Mouse (Mus musculus) G1E (cell line): ENCODE data around the gene Sel1l3. TPM values are rescaled to one million over a fixed set of nuclear protein-coding genes. Genes with fewer than 3 reads are reported as not detected.

Experiments used
- ATAC-seq: 2 replicates; pipeline ENCODE4 v1.8.0; 2016; ENCODE audit warnings: mild to moderate bottlenecking; ENCODE audit not compliant: insufficient number of reproducible peaks, poor library complexity, low FRiP score, severe bottlenecking; ENCODE audit errors: extremely low read depth
- DNase-seq: peaks from one replicate; pipeline ENCODE4 v3.0.0; 2012; ENCODE audit warnings: low spot score
- H3K27me3 ChIP-seq: 2 replicates; pipeline ENCODE4 v1.6.1; 2012; ENCODE audit warnings: mild to moderate bottlenecking, low read length, inconsistent platforms; ENCODE audit not compliant: insufficient read depth
- H3K36me3 ChIP-seq: replicated peaks from 2 replicates; pipeline ENCODE3; 2012; ENCODE audit warnings: mild to moderate bottlenecking, inconsistent platforms
- H3K4me1 ChIP-seq: 2 replicates; pipeline ENCODE4 v1.6.1; 2012; ENCODE audit warnings: low read depth, low read length, inconsistent platforms, mixed read lengths; ENCODE audit not compliant: insufficient read depth
- H3K4me3 ChIP-seq: 2 replicates; pipeline ENCODE4 v1.5.1; 2012; ENCODE audit warnings: low read depth, mild to moderate bottlenecking, inconsistent platforms, low read length, moderate library complexity, mixed read lengths
- H3K9me3 ChIP-seq: replicated peaks from 2 replicates; pipeline ENCODE4 v1.6.1; 2012; ENCODE audit warnings: inconsistent platforms
- CTCF ChIP-seq: IDR thresholded peaks from 2 replicates; pipeline ENCODE4 v1.5.1; 2012; ENCODE audit warnings: low read depth, low read length, inconsistent platforms, mixed read lengths
- GATA1 ChIP-seq: IDR thresholded peaks from 2 replicates; pipeline ENCODE4 v1.6.1; 2012; ENCODE audit warnings: borderline replicate concordance, low read length, inconsistent platforms, mixed read lengths
- GATA2 ChIP-seq: IDR thresholded peaks from 2 replicates; pipeline ENCODE4 v1.6.1; 2012; ENCODE audit warnings: low read depth, low read length, inconsistent platforms, borderline replicate concordance
- POLR2AphosphoS5 ChIP-seq: IDR thresholded peaks from 2 replicates; pipeline ENCODE4 v1.6.1; 2012; ENCODE audit warnings: low read depth, low read length, inconsistent platforms; ENCODE audit not compliant: insufficient replicate concordance
- TAL1 ChIP-seq: conservative IDR thresholded peaks from 2 replicates; pipeline ENCODE4 v1.6.1; 2012; ENCODE audit warnings: low read depth, low read length, inconsistent platforms, mixed read lengths
- polyA plus RNA-seq: library from polyadenylated mRNA; stranded (reverse); fragments of >175 nt; gene quantifications from 2 replicates; pipeline ENCODE4 v1.2.3, GENCODE M21; 2012
- total RNA-seq, 2 experiments: library from RNA; stranded (forward) in 1 of 2; stranded (reverse) in 1 of 2; fragments of 200-1000 nt in 1 of 2; fragments of >200 nt in 1 of 2; fragmentation: Nextera tagmentation in 1 of 2; gene quantifications; 2 replicates each; pipeline ENCODE4 v1.2.3; 2014 to 2017

Sel1l3 gene
- total and polyA plus RNA-seq, 3 experiments, result 0.44 TPM; not detected in 2

- H3K36me3 ChIP-seq, result no peaks in the 10 kb centered on the region
- H3K4me3 ChIP-seq, result no peak overlapping the region
- TF ChIP-seq GATA1, result no peak
- no peak for TF ChIP-seq GATA2
- TF ChIP-seq TAL1, result no peak
- H3K27me3 ChIP-seq, result no peaks in the 10 kb centered on the region
- no peak for DNase-seq
- ATAC-seq, result no peak
- peaks cover 31% of the 10 kb centered on the region for H3K9me3 ChIP-seq
- H3K4me1 ChIP-seq, result no peaks in the 10 kb centered on the region
Measured at GRCm38 (mm10) chr5:53112942-53113341, 100.8 kb downstream of the Sel1l3 start.

GRCm38 (mm10) chr5:53111036-53111435 is 102.7 kb downstream of the Sel1l3 start:
- Histone ChIP-seq H3K4me3 (no peak overlapping the region), H3K9me3 (peaks cover 31% of the 10 kb centered on the region), H3K27me3 (no peaks in the 10 kb centered on the region), H3K36me3 (no peaks in the 10 kb centered on the region), H3K4me1 (no peaks in the 10 kb centered on the region)
- ATAC-seq, result no peak
- TF ChIP-seq TAL1, result no peak
- no peak for TF ChIP-seq GATA2
- no peak for TF ChIP-seq POLR2AphosphoS5
- no peak for DNase-seq

GRCm38 (mm10) chr5:53110225-53110624 is 103.5 kb downstream of the Sel1l3 start:
- H3K9me3 ChIP-seq, result peaks cover 36% of the 10 kb centered on the region
- TF ChIP-seq CTCF, result no peak
- TF ChIP-seq GATA1, result no peak
- no peak for TF ChIP-seq TAL1
- TF ChIP-seq GATA2, result no peak
- no peak for TF ChIP-seq POLR2AphosphoS5
- no peak overlapping the region for H3K4me3 ChIP-seq
- no peaks in the 10 kb centered on the region for H3K4me1 ChIP-seq
- no peak for ATAC-seq
- no peaks in the 10 kb centered on the region for H3K27me3 ChIP-seq
- DNase-seq, result no peak
- no peaks in the 10 kb centered on the region for H3K36me3 ChIP-seq

DNA sequence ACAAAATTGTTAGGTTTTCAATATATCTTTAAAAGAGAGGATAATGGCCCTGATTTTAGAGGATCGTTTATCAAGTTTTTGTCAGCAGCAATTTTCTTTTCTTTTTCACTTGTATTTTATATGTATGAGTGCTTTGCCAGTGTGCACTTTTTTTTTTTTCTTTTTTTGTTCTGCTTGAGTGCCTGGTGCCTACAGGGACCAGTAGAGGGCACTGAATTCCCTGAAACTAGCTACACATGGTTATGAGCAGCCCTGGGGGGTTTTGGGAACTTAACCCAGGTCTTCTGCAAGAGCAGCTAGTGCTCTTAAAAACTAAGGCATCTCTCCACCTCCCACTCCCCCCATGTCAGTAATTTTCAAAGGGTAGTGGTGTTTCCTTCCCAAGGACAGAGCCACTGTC is 105.1 kb downstream of the Sel1l3 start:
- TF ChIP-seq GATA2 (no peak), GATA1 (no peak), CTCF (no peak), TAL1 (no peak)
- no peak overlapping the region for H3K4me3 ChIP-seq
- DNase-seq, result no peak
- no peak for ATAC-seq
- H3K27me3 ChIP-seq, result no peaks in the 10 kb centered on the region
- peaks cover 48% of the 10 kb centered on the region for H3K9me3 ChIP-seq
- H3K36me3 ChIP-seq, result no peaks in the 10 kb centered on the region
- H3K4me1 ChIP-seq, result no peaks in the 10 kb centered on the region

DNA sequence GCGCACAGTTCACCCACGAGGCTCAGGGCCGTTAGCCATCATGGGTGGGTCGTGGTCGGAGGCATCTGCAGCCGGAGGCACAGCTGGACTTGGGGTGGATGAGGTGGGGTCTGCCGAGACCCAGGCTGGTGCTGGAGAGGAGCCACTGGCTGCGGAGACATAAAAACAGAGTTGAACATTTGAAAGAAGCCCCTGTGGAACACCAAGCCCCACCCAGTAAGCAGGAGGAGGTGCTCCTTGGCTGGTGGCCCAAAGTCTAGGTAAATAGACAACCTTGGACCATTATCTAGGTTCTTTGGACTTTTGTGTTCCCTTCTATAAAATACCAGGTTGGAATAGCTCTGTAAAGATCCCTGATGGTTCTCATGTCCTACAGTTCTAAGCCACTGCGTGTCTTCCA is 105.7 kb downstream of the Sel1l3 start:
- DNase-seq (no peak), ATAC-seq (no peak)
- Histone ChIP-seq H3K36me3 (no peaks in the 10 kb centered on the region), H3K9me3 (peaks cover 46% of the 10 kb centered on the region), H3K27me3 (no peaks in the 10 kb centered on the region), H3K4me3 (no peak overlapping the region), H3K4me1 (no peaks in the 10 kb centered on the region)
- no peak for TF ChIP-seq CTCF
- no peak for TF ChIP-seq TAL1
- TF ChIP-seq GATA2, result no peak
- no peak for TF ChIP-seq GATA1
- TF ChIP-seq POLR2AphosphoS5, result no peak

DNA sequence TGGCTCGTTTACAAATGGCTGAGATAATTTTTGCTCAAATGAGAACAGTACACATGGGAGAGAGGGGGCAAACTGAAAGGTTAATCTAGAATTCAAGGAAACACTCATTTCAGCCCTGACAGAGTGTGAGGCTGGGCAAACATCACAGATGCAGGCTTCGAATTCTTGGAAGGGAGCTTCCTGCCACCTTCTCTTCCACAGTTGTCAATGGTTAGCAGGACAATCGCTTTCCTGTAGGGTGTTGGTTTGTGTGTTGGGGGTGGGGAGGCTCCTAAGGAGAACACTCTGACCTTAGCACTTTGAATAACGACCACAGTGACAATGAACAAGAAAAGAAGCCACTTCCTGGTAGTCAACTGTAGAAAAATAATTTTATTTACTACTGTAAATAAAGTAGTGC is 107.0 kb downstream of the Sel1l3 start:
- H3K36me3 ChIP-seq, result no peaks in the 10 kb centered on the region
- DNase-seq (no peak), ATAC-seq (no peak)
- no peak for TF ChIP-seq GATA2
- H3K4me1 ChIP-seq, result no peaks in the 10 kb centered on the region
- H3K4me3 ChIP-seq, result no peak overlapping the region
- no peaks in the 10 kb centered on the region for H3K27me3 ChIP-seq
- H3K9me3 ChIP-seq, result peaks cover 45% of the 10 kb centered on the region

DNA sequence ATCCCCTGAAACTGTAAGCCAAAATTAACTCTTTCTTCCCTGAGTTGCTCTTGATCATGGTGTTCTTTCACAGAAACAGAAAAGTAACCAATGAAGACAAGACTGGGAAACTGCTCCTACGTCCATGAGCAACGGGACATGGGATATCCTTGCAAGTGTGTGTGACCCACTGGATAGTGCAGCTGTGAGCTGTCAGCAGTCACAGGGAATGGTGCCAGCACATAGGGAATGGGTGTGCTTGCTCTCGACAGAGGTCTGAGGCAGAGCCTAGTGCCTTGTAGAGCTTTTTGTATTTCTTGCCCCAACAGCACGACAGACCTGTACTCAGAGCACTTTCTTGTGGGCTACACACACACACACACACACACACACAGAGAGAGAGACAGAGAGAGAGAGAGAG is 107.6 kb downstream of the Sel1l3 start:
- no peaks in the 10 kb centered on the region for H3K27me3 ChIP-seq
- H3K36me3 ChIP-seq, result no peaks in the 10 kb centered on the region

More for the DNA sequence above, 107.6 kb downstream of the Sel1l3 start:
- ATAC-seq (no peak), DNase-seq (no peak)
- Histone ChIP-seq H3K4me1 (no peaks in the 10 kb centered on the region), H3K9me3 (peaks cover 41% of the 10 kb centered on the region), H3K4me3 (no peak overlapping the region)
- TF ChIP-seq CTCF, result no peak
- no peak for TF ChIP-seq POLR2AphosphoS5
- TF ChIP-seq TAL1, result no peak
- no peak for TF ChIP-seq GATA1
- no peak for TF ChIP-seq GATA2
